Mouse (Mus musculus) limb, embryonic 11.5 days (tissue): ENCODE data around the gene Lrch1. TPM values are rescaled to one million over a fixed set of nuclear protein-coding genes. Genes with fewer than 3 reads are reported as not detected.

Experiments
- ATAC-seq: fragments of 200-750 bp; cut with Nextera tagmentation; 2 replicates; pipeline ENCODE4 v1.8.0; 2017; ENCODE audit warnings: low read depth; ENCODE audit not compliant: insufficient number of reproducible peaks, low FRiP score, low TSS enrichment
- DNase-seq: peaks from one replicate; pipeline ENCODE4 v3.0.0-alpha.2; 2015; ENCODE audit warnings: low spot score
- H3K27ac ChIP-seq: fragments of 300-500 bp; sonication (generic); replicated peaks from 2 replicates; pipeline ENCODE4 v1.5.1; 2014; ENCODE audit warnings: low read depth, mild to moderate bottlenecking, low read length
- H3K27me3 ChIP-seq: fragments of 300-500 bp; sonication (generic); 2 replicates; pipeline ENCODE4 v1.6.1; 2014; ENCODE audit warnings: mild to moderate bottlenecking, low read length, mixed read lengths; ENCODE audit not compliant: control insufficient read depth, insufficient read depth
- H3K36me3 ChIP-seq: fragments of 300-500 bp; sonication (generic); 2 replicates; pipeline ENCODE4 v1.6.1; 2014; ENCODE audit warnings: mild to moderate bottlenecking, low read length, moderate library complexity, mixed read lengths; ENCODE audit not compliant: control insufficient read depth, insufficient read depth
- H3K4me1 ChIP-seq: fragments of 300-500 bp; sonication (generic); 2 replicates; pipeline ENCODE4 v1.6.1; 2014; ENCODE audit warnings: low read length, mixed read lengths; ENCODE audit not compliant: control insufficient read depth, insufficient read depth
- H3K4me2 ChIP-seq: fragments of 300-500 bp; sonication (generic); 2 replicates; pipeline ENCODE4 v1.6.1; 2014; ENCODE audit warnings: low read depth, mild to moderate bottlenecking, moderate library complexity; ENCODE audit not compliant: severe bottlenecking
- H3K4me3 ChIP-seq: fragments of 300-500 bp; sonication (generic); 2 replicates; pipeline ENCODE4 v1.5.1; 2014; ENCODE audit warnings: low read depth, low read length
- H3K9ac ChIP-seq: fragments of 300-500 bp; sonication (generic); 2 replicates; pipeline ENCODE4 v1.6.1; 2014; ENCODE audit warnings: mild to moderate bottlenecking, low read length
- H3K9me3 ChIP-seq: fragments of 300-500 bp; sonication (generic); 2 replicates; pipeline ENCODE4 v1.6.1; 2016; ENCODE audit warnings: low read length; ENCODE audit not compliant: control insufficient read depth
- WGBS: fragments of 180-500 bp; shearing (Covaris S2); extraction: QIAGEN DNeasy Blood & Tissue Kit; methylation state at CpG from one replicate; pipeline ENCODE4 v1.1.7; 2014; 5-methylcytosine and 5-hydroxymethylcytosine counted together
- polyA plus RNA-seq: library from polyadenylated mRNA; unstranded; fragments of >200 nt; fragmentation: Nextera tagmentation; extraction: Ambion mirVana; gene quantifications from 2 replicates; pipeline ENCODE4 v1.2.1, GENCODE M21; 2014

Lrch1 gene
- polyA plus RNA-seq, 1 experiment from 2014 or later: 12.9 TPM

DNA sequence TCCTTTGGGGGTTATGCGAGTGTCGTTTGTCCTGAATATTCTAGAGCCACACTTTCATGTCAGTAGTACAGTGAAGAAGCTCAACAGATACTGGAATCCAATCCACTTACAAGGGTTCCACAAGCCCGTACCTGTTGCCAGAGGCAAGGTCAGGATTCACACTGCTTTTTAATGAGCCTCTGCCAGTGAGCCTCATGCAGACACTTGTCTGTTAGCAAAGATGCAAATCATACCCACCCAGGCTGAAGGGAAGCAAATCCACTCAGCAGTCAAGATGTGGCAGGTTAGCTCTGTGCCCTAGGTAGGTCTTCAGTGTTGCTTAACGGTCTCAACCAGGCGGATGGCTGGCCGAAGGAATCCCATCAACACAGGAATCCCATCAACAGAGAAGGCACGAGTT, 62.8 kb downstream of the Lrch1 start:
- no peak overlapping the region for H3K4me3 ChIP-seq
- no peak for ATAC-seq
- 69% methylated on average over 7 of the region's 7 CpGs for WGBS
- no peak overlapping the region for H3K9ac ChIP-seq
- no peaks in the 10 kb centered on the region for H3K27me3 ChIP-seq
- H3K4me1 ChIP-seq: peaks cover 12% of the 10 kb centered on the region
- H3K4me2 ChIP-seq: no peak overlapping the region
- H3K36me3 ChIP-seq: no peaks in the 10 kb centered on the region
- H3K9me3 ChIP-seq: no peaks in the 10 kb centered on the region
- H3K27ac ChIP-seq: no peak overlapping the region
- DNase-seq: no peak

DNA sequence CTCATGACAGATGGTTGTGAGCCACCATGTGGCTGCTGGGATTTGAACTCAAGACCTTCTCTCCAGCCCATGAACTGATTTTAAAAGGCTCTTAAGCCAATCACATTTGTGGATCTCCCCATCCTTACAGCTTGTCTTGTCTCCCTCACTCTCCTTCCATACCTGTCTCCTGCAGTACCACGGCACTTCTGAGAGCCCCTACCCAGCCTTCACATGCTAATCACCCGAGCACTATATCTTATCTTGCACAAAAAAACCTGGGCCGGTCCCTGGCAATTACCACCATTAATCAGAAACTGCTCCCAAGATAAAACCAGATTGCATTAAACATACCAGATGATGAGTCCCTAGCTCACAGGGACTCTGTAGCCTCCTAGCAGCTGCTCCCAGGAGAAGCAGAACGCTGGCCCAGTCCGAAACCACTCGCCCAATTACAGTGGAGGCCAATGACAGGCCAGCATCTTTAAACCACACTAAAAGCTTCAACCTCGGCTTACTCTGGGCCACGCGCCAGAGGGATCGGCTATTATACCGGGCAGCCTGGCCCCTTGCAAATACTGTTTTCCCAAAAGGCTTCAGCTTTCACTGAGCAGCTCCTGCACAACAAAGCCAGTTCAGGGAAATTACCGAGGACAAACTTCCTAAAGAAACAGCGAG, 63.5 kb downstream of the Lrch1 start:
- no peaks in the 10 kb centered on the region for H3K9me3 ChIP-seq
- no peak overlapping the region for H3K9ac ChIP-seq
- no peak overlapping the region for H3K27ac ChIP-seq
- no peaks in the 10 kb centered on the region for H3K27me3 ChIP-seq
- H3K4me2 ChIP-seq: no peak overlapping the region
- H3K4me1 ChIP-seq: peaks cover 12% of the 10 kb centered on the region
- ATAC-seq (peak; percentile 44; the same call in 1 of the 2 replicates), DNase-seq (peak; percentile 60)
- no peaks in the 10 kb centered on the region for H3K36me3 ChIP-seq
- WGBS: 18% methylated on average over 13 of the region's 13 CpGs
- no peak overlapping the region for H3K4me3 ChIP-seq

DNA sequence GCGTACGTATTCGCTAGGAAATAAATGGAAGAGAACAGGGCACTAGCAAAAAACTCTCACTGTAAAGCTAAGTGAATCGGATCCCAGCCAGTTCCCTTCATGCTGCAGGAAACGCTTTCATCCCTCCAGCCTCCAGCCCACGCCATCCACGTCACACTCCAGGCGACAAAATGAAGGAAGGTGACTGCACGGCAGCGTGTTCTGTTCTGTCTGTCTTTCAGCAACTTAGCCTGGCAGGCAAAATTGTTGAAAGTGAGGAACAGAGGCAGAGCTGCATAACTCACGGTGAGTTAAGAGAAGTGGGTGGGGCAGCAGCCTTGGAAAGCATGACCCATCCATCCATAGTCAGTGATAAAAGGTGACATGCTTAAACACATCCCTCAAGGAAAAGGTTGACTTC, 64.5 kb downstream of the Lrch1 start:
- Histone ChIP-seq H3K9me3 (no peaks in the 10 kb centered on the region), H3K27ac (no peak overlapping the region), H3K4me3 (no peak overlapping the region), H3K4me1 (peaks cover 12% of the 10 kb centered on the region), H3K27me3 (no peaks in the 10 kb centered on the region), H3K9ac (no peak overlapping the region), H3K4me2 (no peak overlapping the region), H3K36me3 (no peaks in the 10 kb centered on the region)
- DNase-seq (no peak), ATAC-seq (no peak)
- WGBS: 33% methylated on average over 11 of the region's 11 CpGs

GRCm38 (mm10) chr14:74882754-74883153, 64.9 kb downstream of the Lrch1 start:
- no peak overlapping the region for H3K4me2 ChIP-seq
- no peaks in the 10 kb centered on the region for H3K9me3 ChIP-seq
- WGBS: 19% methylated on average over 3 of the region's 3 CpGs
- no peak overlapping the region for H3K4me3 ChIP-seq
- ATAC-seq (peak; percentile 49; the same call in 1 of the 2 replicates), DNase-seq (peak; percentile 40)
- H3K27me3 ChIP-seq: no peaks in the 10 kb centered on the region
- H3K36me3 ChIP-seq: no peaks in the 10 kb centered on the region
- H3K27ac ChIP-seq: no peak overlapping the region
- H3K9ac ChIP-seq: no peak overlapping the region
- H3K4me1 ChIP-seq: peaks cover 13% of the 10 kb centered on the region

GRCm38 (mm10) chr14:74880868-74881267, 66.8 kb downstream of the Lrch1 start:
- H3K9me3 ChIP-seq: no peaks in the 10 kb centered on the region
- DNase-seq: no peak
- ATAC-seq: no peak
- no peak overlapping the region for H3K27ac ChIP-seq
- H3K4me3 ChIP-seq: no peak overlapping the region
- whole genome bisulfite sequencing: 90% methylated on average over 10 of the region's 10 CpGs
- H3K4me2 ChIP-seq: no peak overlapping the region
- no peaks in the 10 kb centered on the region for H3K36me3 ChIP-seq
- H3K27me3 ChIP-seq: no peaks in the 10 kb centered on the region
- no peak overlapping the region for H3K9ac ChIP-seq
- peaks cover 15% of the 10 kb centered on the region for H3K4me1 ChIP-seq

GRCm38 (mm10) chr14:74879480-74879879, 68.2 kb downstream of the Lrch1 start:
- no peaks in the 10 kb centered on the region for H3K36me3 ChIP-seq
- H3K27ac ChIP-seq: no peak overlapping the region
- no peak overlapping the region for H3K4me2 ChIP-seq
- 89% methylated on average over 10 of the region's 10 CpGs for WGBS
- no peaks in the 10 kb centered on the region for H3K9me3 ChIP-seq
- ATAC-seq: no peak
- H3K27me3 ChIP-seq: no peaks in the 10 kb centered on the region
- H3K4me3 ChIP-seq: no peak overlapping the region
- no peak for DNase-seq
- no peak overlapping the region for H3K9ac ChIP-seq
- peaks cover 15% of the 10 kb centered on the region for H3K4me1 ChIP-seq

DNA sequence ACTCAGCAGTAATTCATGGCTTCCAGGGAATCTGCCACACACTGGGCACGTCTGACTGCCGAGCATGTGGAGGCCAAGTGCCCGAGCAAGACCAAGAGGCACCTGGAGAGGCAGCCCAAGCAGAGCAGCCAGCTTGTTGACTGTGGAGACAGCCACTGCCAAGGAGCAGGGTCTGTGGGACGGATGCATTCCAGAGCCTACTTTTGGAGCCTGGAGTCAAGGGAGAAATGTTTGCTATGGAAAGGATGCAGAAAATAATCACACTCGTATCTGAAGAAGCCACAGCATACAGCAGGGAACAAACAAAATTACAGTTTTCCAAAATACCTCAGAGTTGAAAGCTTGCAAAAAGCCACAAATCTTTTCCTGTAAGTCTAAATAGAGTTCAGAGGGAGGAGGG, 70.4 kb downstream of the Lrch1 start:
- WGBS: 21% methylated on average over 5 of the region's 5 CpGs

GRCm38 (mm10) chr14:74871220-74871619, 76.5 kb downstream of the Lrch1 start:
- H3K4me1 ChIP-seq: peaks cover 12% of the 10 kb centered on the region
- H3K4me2 ChIP-seq: no peak overlapping the region
- WGBS: 47% methylated on average over 4 of the region's 4 CpGs
- H3K4me3 ChIP-seq: no peak overlapping the region
- no peak for ATAC-seq
- no peaks in the 10 kb centered on the region for H3K36me3 ChIP-seq
- no peaks in the 10 kb centered on the region for H3K9me3 ChIP-seq
- no peak for DNase-seq
- no peak overlapping the region for H3K9ac ChIP-seq
- no peaks in the 10 kb centered on the region for H3K27me3 ChIP-seq
- no peak overlapping the region for H3K27ac ChIP-seq

More for the DNA sequence above, 70.4 kb downstream of the Lrch1 start:
- no peak for ATAC-seq
- H3K27me3 ChIP-seq: no peaks in the 10 kb centered on the region
- H3K27ac ChIP-seq: no peak overlapping the region
- H3K9me3 ChIP-seq: no peaks in the 10 kb centered on the region
- no peak overlapping the region for H3K4me3 ChIP-seq
- H3K9ac ChIP-seq: no peak overlapping the region
- DNase-seq: no peak
- H3K36me3 ChIP-seq: no peaks in the 10 kb centered on the region
- H3K4me2 ChIP-seq: no peak overlapping the region
- 0 out of 2 replicates have a peak, but pooled peaks cover 6% of the 10 kb centered on the region for H3K4me1 ChIP-seq

GRCm38 (mm10) chr14:74868902-74869230, 78.8 kb downstream of the Lrch1 start:
- no peak overlapping the region for H3K4me2 ChIP-seq
- H3K4me3 ChIP-seq: no peak overlapping the region
- no peak for DNase-seq
- H3K9me3 ChIP-seq: no peaks in the 10 kb centered on the region
- H3K36me3 ChIP-seq: no peaks in the 10 kb centered on the region
- 84% methylated on average over 4 of the region's 4 CpGs for whole genome bisulfite sequencing
- ATAC-seq: no peak
- no peaks in the 10 kb centered on the region for H3K27me3 ChIP-seq
- H3K9ac ChIP-seq: no peak overlapping the region
- no peak overlapping the region for H3K27ac ChIP-seq
- H3K4me1 ChIP-seq: peaks cover 24% of the 10 kb centered on the region
